Mouse (Mus musculus) adipocyte (in vitro differentiated cells): ENCODE results near the gene Eif2b4.
A peak's percentile ranks its signal among the peaks of the same experiment; 100 is the strongest.

Source experiments
- DNase-seq: peaks from one replicate; pipeline ENCODE4 v3.0.0-alpha.2; 2016; ENCODE audit warnings: low spot score

Gene Eif2b4

DNA sequence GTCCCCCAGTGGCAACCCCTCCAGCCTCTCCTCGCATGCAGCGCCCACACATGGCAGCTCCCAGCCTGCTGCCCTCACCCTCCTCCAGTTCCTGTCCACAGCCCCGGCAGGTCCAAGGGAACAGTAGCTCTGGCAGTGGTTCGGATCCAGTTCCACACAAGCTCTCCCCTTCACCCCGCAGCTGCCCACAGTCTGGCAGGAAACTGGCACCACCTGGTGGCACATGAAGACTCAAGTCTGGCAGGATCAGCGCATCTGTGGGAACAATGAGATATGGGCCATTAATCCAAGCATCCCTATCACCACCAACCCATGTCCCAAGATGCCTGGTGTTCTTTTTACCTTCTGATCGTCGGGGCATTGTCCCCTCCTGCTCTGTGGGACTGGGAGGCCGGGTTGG, 6.7 kb upstream of the Eif2b4 start:
- peak; percentile 39 for DNase-seq

DNA sequence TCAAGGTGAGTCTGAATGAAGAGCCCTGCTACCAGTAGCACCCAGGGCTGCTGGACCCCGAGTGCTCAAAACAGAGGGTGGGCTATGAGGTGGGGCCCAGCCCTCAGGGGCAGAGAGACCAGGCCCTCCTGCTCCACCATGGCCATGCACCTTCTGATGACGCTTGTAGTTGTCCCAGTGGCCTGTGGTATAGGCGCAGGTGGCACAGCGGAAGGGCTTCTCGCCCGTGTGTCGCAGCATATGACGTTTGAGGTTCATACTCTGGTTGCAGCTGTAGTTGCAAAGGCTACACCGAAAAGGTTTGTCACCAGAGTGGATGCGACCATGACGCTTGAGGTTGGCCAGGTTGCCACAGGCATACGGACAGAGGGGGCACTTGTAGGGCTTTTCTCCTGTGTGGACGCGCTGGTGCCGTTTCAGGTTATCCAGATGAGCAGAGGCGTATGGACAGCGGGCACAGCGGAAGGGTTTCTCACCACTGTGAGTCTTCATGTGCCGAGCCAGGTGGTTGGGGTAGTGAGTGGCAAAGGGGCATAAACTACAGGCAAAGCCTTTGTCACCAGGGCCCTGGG, 6.2 kb upstream of the Eif2b4 start:
- DNase-seq: no peak

- no peak for DNase-seq
These were observed 5.5 kb upstream of the Eif2b4 start for GRCm38 (mm10) chr5:31198616-31199320.

GRCm38 (mm10) chr5:31198170-31198569, 4.9 kb upstream of the Eif2b4 start:
- DNase-seq: no peak

DNA sequence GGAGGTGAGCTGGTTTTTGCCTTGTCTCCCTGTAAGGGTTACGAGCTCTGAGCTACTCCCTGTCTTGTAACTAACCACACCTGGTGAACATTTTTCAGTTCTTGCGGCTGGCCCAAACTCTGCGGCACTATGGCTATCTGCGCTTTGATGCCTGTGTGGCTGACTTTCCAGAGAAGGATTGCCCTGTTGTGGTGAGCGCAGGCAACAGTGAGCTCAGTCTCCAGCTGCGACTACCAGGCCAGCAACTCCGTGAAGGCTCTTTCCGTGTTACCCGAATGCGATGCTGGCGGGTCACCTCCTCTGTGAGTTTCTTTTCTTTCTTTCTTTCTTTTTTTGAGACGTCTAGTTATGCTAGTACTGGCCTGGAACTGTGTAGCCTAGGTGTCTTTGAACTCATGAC, 3.8 kb upstream of the Eif2b4 start:
- no peak for DNase-seq

DNA sequence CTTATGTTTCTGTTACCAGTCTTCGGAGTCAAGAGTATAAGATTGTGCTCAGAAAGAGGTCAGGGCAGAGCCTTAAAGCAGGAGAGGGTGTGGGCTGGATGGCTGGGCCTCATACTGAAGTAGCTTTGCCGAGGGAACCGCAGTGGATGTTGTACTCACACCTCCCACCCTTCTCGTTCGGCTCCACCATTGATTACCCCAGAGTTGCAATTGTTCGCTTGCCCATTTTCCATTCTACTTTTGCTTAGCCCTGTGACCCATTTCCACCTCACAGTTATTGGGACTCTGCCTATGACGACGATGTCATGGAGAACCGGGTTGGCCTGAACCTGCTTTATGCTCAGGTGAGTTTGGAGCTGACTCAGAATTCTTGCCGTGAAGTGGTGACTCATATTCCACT, 3.0 kb upstream of the Eif2b4 start:
- no peak for DNase-seq

- DNase-seq: no peak
These were observed 2.4 kb upstream of the Eif2b4 start for GRCm38 (mm10) chr5:31195671-31196070.

- DNase-seq: no peak
These were observed 1.6 kb upstream of the Eif2b4 start for GRCm38 (mm10) chr5:31194486-31195485.

- DNase-seq: peak; percentile 69
These were observed 526 bp upstream of the Eif2b4 start for GRCm38 (mm10) chr5:31193631-31194281.

DNA sequence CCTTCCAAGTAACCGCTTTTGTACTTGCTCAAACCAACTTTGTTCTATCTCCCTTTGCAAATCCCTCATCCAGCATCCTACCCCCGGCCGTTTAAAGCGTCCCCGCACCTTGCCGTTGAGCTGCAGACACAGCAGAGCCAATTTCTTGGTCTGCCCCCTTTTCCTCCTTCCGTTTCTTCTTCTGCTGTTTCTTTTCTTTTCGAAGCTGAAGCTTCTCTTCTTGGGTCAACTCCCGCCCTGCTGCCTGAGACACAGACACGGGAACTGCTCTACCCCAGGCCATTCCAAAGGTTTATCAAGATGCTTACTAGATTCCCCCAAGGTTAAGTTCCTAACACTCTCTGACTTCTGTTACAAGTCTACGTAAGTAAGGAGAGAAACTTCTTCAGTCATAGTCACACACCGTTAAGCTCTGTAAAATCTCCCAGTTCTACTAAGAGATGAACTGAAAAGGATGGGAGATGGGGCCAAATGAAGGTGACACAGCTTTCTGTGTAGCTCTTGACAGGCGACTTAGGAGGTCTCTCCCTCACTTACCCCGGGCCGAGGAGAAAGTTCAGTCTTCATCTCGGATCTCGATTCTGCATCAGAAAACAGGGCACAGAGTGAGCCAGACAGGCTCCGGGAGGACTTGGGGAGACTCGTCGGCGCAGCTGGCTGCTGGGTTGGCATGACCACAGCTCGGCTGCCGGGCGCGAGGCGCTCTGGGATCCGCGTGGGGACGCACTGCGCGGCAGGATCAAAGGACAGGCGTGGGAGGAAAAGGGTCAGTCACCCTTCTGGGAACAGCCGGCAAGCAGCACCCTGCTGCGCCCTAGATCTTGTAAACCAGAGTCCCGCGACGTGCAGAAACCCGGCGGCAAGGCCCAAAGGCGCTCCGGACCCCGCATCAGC, 938 bp downstream of the Eif2b4 start:
- DNase-seq: no peak

- no peak for DNase-seq
These were observed 3.0 kb downstream of the Eif2b4 start for GRCm38 (mm10) chr5:31190201-31190600.

GRCm38 (mm10) chr5:31188223-31188840, 4.9 kb downstream of the Eif2b4 start:
- DNase-seq: no peak

- DNase-seq: no peak
These were observed 9.6 kb downstream of the Eif2b4 start for GRCm38 (mm10) chr5:31183678-31184077.

DNA sequence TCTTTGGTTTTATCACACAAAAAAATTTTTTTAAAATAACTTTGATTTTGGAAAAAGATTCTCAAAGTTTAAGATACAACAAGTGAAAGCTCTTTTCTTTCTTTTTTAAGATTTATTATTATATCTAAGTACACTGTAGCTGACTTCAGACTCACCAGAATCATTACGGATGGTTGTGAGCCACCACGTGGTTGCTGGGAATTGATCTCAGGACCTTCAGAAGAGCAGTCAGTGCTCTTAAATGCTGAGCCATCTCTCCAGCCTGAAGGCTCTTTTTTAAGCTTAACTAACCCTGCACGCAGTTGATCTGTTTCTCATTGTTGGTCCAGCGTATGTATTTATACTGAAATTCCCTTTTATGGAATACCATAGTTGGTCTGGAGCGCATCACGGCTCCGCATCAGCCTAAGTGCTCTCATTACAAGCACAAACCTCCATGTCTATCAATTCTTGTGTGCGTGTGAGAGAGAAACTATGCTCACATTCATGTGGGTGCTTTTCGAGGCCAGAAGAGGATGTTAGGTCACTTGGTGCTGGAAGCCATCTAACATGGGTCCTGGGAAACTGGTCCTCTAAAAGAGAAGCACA, 12.0 kb downstream of the Eif2b4 start:
- DNase-seq: no peak

DNA sequence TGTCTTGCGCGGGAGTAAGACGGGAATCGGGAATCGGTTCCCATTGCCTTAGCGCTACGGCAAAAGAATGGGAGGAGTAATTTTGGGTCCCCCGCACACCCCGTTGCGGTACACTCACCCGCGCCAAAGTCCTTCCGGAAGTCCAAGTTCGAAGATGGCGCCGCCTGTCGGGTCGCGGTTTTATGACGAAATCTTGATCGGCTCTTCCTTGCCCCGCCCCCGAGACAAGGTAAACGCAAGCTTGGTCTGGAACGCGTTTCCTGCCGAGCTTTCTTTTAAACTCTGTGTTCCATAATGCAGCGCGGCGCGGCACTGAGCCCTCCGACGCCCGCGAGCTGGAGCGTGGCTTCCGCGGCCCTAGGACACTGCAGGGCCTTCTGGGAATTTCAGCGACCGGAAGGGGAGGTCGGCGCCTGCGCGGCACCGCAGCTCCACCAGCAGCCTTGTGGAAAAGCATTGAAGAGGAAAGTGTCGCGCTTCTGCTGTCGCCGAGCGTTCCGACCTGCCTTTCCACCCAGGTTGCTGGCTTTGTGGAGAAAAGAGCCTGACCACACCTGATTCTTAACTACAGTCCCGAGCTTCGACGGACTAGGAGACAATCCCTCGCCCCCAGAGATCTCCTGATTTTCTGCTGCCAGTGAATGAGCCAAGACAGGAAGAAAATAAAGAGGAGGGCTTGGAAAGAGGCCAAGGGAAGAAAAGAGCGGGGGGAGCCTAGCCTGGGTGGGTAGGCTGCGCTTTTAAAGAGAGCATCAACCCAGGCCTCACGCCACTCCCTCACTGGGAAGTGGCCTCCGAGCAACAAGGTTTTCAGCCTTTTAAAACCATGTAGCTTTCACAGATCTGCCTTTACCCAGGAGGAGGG, 13.2 kb downstream of the Eif2b4 start, which contains the start of the genes Gm29609 and Gtf3c2:
Gene Gm29609 (minus strand): TSS at position 146 of the 865 bp plus-strand sequence.
Gene Gtf3c2 (minus strand): TSS at position 379 of the 865 bp plus-strand sequence.
- peak; percentile 97 for DNase-seq

DNA sequence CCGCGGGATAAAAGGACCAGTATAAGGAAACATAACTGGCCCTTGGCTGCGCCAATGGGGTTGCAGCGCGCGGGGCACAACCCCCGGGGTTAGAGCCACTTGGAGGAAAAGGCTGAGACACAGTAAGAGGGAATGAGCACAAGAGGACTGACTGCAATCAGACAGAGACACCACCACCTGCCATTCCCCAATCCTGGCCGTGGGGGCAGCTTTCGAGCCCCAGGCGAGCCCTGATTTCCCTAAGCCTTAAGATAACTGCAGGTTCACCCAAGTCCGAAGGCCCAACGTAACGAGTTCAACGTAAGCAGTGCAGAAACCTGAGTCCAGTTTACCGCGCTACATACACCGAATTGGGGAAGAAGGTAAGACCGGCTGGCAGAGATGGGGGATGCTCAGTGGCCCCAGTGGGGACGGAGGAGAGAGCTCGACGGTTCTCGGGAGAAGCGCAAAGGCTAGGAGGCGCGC, 13.9 kb downstream of the Eif2b4 start:
- peak; percentile 59 for DNase-seq

DNA sequence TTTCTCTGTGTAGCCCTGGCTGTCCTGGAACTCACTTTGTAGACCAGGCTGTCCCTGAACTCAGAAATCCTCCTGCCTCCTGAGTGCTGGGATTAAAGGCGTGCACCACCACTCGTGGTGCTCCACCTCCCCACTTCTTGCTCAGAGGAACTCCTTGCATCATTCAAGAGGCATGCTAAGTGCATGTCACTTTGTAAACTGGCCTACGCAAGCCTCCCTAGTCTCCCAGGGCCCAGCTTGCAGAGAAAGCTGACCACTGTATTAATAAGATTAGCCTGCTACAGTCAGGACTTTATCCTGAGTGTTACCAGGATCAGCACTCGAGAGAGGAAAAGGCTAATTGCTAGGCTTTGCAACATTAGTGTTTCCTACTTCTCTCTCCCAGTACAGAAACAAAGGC, 24.6 kb downstream of the Eif2b4 start:
- no peak for DNase-seq

DNA sequence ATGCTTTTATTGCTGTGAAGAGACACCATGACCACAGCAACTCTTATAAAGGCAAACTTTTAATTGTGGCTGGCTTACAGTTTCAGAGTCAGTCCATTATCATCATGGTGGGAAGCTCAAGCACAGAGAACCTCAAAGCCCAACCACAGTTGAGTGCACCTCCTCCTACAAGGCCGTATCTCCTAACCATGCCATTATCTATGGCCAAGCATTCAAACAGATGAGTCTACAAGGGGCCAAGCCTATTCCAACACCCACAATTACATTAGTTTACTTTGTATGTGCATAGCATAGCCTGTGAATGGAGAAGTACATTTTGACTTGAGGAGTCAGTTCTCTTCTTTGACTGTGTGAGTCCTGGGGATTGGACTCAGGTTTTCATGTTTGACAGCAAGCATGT, 28.4 kb downstream of the Eif2b4 start:
- no peak for DNase-seq

GRCm38 (mm10) chr5:31162462-31162861, 30.8 kb downstream of the Eif2b4 start:
- DNase-seq: no peak
